Mouse (Mus musculus): ENCODE data around the gene Ikbkg. TPM values are rescaled to one million over a fixed set of nuclear protein-coding genes. Genes with fewer than 3 reads are reported as not detected.
"Not testable (repeated sequence)": the region's sequence is repeated elsewhere in the genome, so short reads cannot be mapped to it uniquely, and the experiment has no call there.

The Ikbkg gene
- 20.8 and 21.6 TPM in 2 replicates for polyA plus RNA-seq (2015; fragmentation: Nextera tagmentation; extraction: Ambion mirVana)

DNA sequence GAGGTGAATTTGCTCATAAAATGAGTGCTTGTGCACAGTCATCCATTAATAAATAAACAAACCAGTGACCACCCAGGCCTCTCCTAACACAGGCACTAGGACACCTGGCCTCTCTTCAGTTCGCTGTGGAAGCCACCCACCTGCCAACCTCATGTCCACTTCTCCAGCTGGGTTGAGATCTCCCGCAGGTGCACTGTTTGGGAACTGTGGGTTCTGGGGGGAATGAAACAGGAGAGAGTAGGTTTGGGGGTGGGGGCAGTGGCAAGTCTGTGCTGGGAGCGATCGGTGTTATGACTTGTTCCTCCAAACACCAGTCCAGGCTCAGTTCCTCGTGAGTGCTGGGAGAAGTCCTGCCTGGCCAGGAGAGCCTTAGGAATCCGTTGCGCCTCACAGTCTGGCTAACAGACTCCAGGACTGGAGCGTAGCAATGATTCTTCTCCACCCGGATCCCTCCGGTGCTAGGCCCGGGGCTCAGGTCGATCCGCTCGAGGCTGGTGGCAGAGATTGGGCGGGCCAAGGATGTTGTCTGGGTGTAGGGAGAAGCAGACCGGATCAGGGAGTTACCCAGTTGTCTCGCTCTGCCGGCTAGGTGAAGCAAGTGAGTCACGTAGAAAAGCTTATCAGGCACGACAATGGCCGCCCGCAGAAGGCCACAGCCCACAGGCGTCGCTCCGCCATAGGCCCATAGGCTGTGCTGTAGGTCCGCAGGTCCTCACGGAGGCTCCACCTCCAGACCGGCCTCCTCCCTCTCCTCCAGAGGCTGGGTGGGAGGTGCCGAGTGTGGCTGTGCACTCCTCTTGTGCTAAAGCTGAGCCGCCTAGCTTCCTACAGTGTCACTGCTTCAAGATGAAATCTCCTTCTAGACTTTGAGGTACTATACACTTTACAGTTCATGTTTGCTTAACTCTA lies at the start of gene Ikbkg, which contains the start of gene Fam3a:
Gene Ikbkg, plus strand, starts transcription at position 756 of the 909 bp plus-strand sequence.
Gene Fam3a, minus strand, starts transcription at position 738 of the 909 bp plus-strand sequence.
- no peaks in the 10 kb centered on the region for H3K4me1 ChIP-seq (ENCODE audit: control insufficient read depth, insufficient read depth, low read length)
- no peaks in the 10 kb centered on the region for H3K9me3 ChIP-seq (ENCODE audit: control insufficient read depth, low read length)
- no peaks in the 10 kb centered on the region for H3K36me3 ChIP-seq (ENCODE audit: control insufficient read depth, insufficient read depth, low read length)
- WGBS, result 11% methylated on average over 29 of the region's 30 CpGs
- H3K4me2 ChIP-seq (ENCODE audit: low read depth, low read length), result peak within 1 kb of the TSS; percentile 64
- no peaks in the 10 kb centered on the region for H3K27me3 ChIP-seq (replicated peaks; ENCODE audit: control insufficient read depth, insufficient read depth, low read length)
- H3K9ac ChIP-seq (ENCODE audit: low read depth, low read length), result peak within 1 kb of the TSS; percentile 80
- H3K27ac ChIP-seq (ENCODE audit: low read length), result peak within 1 kb of the TSS; percentile 86
- H3K4me3 ChIP-seq (ENCODE audit: low read length), result peak within 1 kb of the TSS; percentile 58
- peak; percentile 100 for ATAC-seq

DNA sequence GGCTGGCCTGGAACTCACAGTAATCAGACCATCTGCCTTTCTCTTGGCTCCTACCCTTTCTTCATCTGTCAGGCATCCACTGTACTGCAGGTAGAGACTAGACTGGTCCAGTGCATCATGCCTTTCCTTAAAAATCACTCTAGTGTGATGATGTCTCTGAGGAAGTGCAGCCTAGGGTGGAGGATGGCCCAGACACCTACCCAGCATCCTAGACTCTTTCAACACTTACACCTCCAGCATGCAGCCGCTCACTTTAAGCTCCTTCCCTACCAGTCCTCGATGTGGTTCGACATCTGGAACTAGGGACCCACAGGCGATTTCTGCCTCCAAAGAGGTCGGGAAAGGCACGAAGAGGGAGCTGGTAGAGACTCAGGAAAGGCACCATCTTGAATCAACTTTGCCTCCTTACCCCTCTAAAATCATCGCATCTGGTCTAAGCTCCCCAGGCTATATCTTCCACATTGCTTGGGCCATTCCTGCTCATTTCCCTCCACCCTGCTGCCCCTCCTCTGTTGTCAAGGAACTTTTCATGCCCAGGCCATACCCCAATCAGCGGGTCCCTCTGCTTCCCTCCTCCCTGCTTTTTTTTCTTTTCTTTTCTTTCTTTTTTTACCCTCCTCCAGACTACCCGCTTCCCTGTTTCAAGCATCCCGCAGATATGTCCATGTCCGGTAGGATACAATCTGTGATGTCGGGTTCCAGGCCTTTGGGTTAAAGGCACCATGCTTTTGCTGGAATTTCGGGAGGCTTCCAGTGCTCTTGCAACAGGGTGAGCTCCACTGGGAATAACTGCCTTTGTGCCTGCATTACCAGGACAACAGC lies 40.2 kb upstream of the Ikbkg start:
- Histone ChIP-seq H3K9ac (ENCODE audit: low read depth, low read length) (peak overlapping the region; percentile 60), H3K9me3 (ENCODE audit: control insufficient read depth, low read length) (no peaks in the 10 kb centered on the region), H3K4me3 (ENCODE audit: low read length) (peak overlapping the region; percentile 54), H3K4me2 (ENCODE audit: low read depth, low read length) (peak overlapping the region; percentile 53), H3K36me3 (ENCODE audit: control insufficient read depth, insufficient read depth, low read length) (no peaks in the 10 kb centered on the region), H3K27me3 (replicated peaks; ENCODE audit: control insufficient read depth, insufficient read depth, low read length) (no peaks in the 10 kb centered on the region), H3K4me1 (ENCODE audit: control insufficient read depth, insufficient read depth, low read length) (no peaks in the 10 kb centered on the region), H3K27ac (ENCODE audit: low read length) (no peak overlapping the region; the same call in 1 of the 2 replicates)
- peak; percentile 63 for ATAC-seq
- WGBS, result 21% methylated on average over 13 of the region's 13 CpGs

DNA sequence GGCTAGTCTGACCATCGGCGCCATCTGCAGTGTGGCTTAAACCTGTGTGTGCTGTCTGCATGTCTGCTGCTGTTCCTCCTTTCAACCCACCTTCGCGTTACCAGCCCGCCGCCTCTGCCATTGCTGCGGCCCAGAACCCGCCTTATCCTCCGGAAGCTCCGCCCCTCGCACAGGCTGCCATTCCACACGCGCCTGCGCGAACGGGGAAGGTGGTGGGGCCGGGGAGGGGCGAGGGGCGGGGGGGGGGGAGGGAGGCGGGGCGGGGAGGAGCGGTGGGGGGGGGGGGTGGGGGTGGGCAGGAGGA lies 39.7 kb upstream of the Ikbkg start, which contains the start of gene Lage3:
Gene Lage3, minus strand, starts transcription at position 152 of the 304 bp plus-strand sequence.
- Histone ChIP-seq H3K4me1 (ENCODE audit: control insufficient read depth, insufficient read depth, low read length) (no peaks in the 10 kb centered on the region), H3K9ac (ENCODE audit: low read depth, low read length) (peak within 1 kb of the TSS; percentile 60), H3K27ac (ENCODE audit: low read length) (no peak within 1 kb of the TSS; the same call in 1 of the 2 replicates), H3K36me3 (ENCODE audit: control insufficient read depth, insufficient read depth, low read length) (no peaks in the 10 kb centered on the region), H3K9me3 (ENCODE audit: control insufficient read depth, low read length) (no peaks in the 10 kb centered on the region), H3K27me3 (replicated peaks; ENCODE audit: control insufficient read depth, insufficient read depth, low read length) (no peaks in the 10 kb centered on the region), H3K4me2 (ENCODE audit: low read depth, low read length) (peak within 1 kb of the TSS; percentile 53), H3K4me3 (ENCODE audit: low read length) (peak within 1 kb of the TSS; percentile 54)
- WGBS, result 10% methylated on average over 14 of the region's 22 CpGs
- peak; percentile 87 for ATAC-seq

DNA sequence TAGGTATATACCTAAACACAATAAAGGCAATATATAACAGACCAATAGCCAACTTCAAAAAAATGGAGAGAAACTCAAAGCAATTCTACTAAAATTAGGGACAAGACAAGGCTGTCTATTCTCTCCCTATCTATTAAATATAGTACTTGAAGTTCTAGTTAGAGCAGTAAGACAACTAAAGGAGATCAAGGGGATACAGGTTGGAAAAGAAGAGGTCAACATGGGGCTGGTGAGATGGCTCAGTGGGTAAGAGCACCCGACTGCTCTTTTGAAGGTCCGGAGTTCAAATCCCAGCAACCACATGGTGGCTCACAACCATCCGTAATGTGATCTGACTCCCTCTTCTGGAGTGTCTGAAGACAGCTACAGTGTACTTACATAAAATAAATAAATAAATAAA lies 36.0 kb upstream of the Ikbkg start:
- H3K27ac ChIP-seq (ENCODE audit: low read length); H3K36me3 ChIP-seq (ENCODE audit: control insufficient read depth, insufficient read depth, low read length); ATAC-seq; H3K4me3 ChIP-seq (ENCODE audit: low read length); H3K27me3 ChIP-seq (replicated peaks; ENCODE audit: control insufficient read depth, insufficient read depth, low read length); H3K9me3 ChIP-seq (ENCODE audit: control insufficient read depth, low read length); H3K9ac ChIP-seq (ENCODE audit: low read depth, low read length); H3K4me1 ChIP-seq (ENCODE audit: control insufficient read depth, insufficient read depth, low read length); H3K4me2 ChIP-seq (ENCODE audit: low read depth, low read length): not testable (repeated sequence)
- 78% methylated on average over 3 of the region's 3 CpGs for WGBS

DNA sequence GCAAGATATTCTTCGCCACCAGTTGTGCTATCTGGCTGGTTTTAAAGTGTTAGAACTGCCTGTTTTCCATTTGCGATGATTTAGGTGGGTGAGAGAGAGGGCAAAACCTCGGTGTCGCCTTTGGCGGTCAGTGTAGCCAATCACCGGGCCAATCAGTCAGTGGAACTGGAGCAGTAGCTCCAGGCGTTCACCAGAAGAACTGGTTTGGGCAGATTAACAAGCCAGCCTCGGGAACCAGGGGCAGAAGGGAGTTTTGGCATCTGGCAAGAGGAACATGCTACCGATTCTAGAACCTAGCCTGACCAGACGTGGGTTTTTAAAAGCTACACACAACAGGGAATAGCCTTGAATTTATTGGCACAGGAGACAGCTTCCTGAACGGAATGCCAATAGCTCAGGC lies 33.9 kb upstream of the Ikbkg start:
- H3K4me1 ChIP-seq (ENCODE audit: control insufficient read depth, insufficient read depth, low read length), result no peaks in the 10 kb centered on the region
- no peaks in the 10 kb centered on the region for H3K36me3 ChIP-seq (ENCODE audit: control insufficient read depth, insufficient read depth, low read length)
- WGBS, result 32% methylated on average over 11 of the region's 11 CpGs
- H3K4me2 ChIP-seq (ENCODE audit: low read depth, low read length), result no peak overlapping the region
- H3K9ac ChIP-seq (ENCODE audit: low read depth, low read length), result no peak overlapping the region
- no peaks in the 10 kb centered on the region for H3K27me3 ChIP-seq (replicated peaks; ENCODE audit: control insufficient read depth, insufficient read depth, low read length)
- no peak overlapping the region for H3K4me3 ChIP-seq (ENCODE audit: low read length)
- no peak overlapping the region for H3K27ac ChIP-seq (ENCODE audit: low read length)
- ATAC-seq, result no peak
- H3K9me3 ChIP-seq (ENCODE audit: control insufficient read depth, low read length), result no peaks in the 10 kb centered on the region

DNA sequence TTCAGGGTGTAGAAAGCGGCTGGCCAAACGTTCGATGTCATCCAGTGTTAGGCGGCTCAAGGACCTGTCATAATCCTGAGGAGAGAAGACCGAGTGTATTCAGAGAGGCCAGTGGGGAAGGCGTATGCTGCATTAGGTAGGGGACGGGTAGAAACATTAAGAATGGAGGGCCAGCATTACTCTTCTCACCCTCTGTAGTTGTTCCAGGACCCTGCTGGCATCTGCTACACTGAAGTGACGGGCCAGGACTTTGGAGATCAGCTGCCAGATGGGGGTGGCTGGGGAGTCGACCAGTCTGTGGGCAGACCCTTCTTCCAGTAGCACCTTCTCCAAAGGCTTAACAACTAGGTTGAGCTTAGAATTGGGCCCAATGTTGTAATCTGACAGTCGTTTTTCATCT lies 25.6 kb upstream of the Ikbkg start:
- 60% methylated on average over 10 of the region's 10 CpGs for WGBS
- Histone ChIP-seq H3K4me2 (ENCODE audit: low read depth, low read length) (peak overlapping the region; percentile 55), H3K4me1 (ENCODE audit: control insufficient read depth, insufficient read depth, low read length) (peaks cover 5% of the 10 kb centered on the region; the same call in 1 of the 2 replicates), H3K9ac (ENCODE audit: low read depth, low read length) (peak overlapping the region; percentile 81), H3K4me3 (ENCODE audit: low read length) (peak overlapping the region; percentile 66), H3K27me3 (replicated peaks; ENCODE audit: control insufficient read depth, insufficient read depth, low read length) (no peaks in the 10 kb centered on the region), H3K27ac (ENCODE audit: low read length) (peak overlapping the region; percentile 75; the same call in 1 of the 2 replicates), H3K9me3 (ENCODE audit: control insufficient read depth, low read length) (no peaks in the 10 kb centered on the region), H3K36me3 (ENCODE audit: control insufficient read depth, insufficient read depth, low read length) (no peaks in the 10 kb centered on the region)
- ATAC-seq, result no peak

DNA sequence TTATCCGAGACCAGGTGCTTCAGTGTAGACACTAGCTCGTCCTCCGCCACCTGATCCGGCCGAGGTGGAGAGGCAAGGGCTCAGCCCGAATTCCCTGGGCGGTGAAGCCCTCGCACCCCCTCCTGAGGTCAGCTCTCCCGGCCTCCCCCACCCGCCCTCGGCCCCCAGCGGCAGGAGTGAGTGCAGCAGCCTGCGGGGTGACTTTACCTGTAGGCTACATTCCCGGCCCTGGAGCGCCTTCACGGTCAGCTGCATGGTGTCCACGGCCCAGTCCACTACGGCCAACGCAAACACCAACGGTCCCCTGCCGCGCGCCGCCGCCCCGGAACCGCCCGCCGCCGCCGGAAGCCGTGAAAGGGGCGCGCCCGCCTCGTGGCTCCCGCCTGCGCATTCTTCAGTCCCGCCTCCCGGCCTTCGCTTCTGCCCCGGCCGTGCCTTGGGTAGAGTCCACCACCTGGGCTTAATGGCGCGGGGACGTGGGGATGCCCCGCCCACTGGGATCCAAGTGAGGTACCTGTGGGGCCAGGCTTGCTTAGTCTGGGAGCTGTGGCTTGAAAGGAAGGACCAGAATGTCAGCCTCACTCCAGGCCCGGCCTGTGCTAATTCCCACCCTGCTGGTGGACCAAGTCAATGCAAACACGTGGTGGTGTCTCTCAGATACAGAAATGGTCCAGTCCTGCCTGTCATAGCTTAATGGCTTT lies 24.7 kb upstream of the Ikbkg start:
- H3K27ac ChIP-seq (ENCODE audit: low read length), result peak overlapping the region; percentile 75
- H3K9ac ChIP-seq (ENCODE audit: low read depth, low read length), result peak overlapping the region; percentile 81
- no peaks in the 10 kb centered on the region for H3K27me3 ChIP-seq (replicated peaks; ENCODE audit: control insufficient read depth, insufficient read depth, low read length)
- peak overlapping the region; percentile 55 for H3K4me2 ChIP-seq (ENCODE audit: low read depth, low read length)
- no peaks in the 10 kb centered on the region for H3K9me3 ChIP-seq (ENCODE audit: control insufficient read depth, low read length)
- 20% methylated on average over 49 of the region's 49 CpGs for WGBS
- H3K36me3 ChIP-seq (ENCODE audit: control insufficient read depth, insufficient read depth, low read length), result no peaks in the 10 kb centered on the region
- H3K4me3 ChIP-seq (ENCODE audit: low read length), result peak overlapping the region; percentile 66
- peaks cover 5% of the 10 kb centered on the region; the same call in 1 of the 2 replicates for H3K4me1 ChIP-seq (ENCODE audit: control insufficient read depth, insufficient read depth, low read length)
- peak; percentile 88 for ATAC-seq

DNA sequence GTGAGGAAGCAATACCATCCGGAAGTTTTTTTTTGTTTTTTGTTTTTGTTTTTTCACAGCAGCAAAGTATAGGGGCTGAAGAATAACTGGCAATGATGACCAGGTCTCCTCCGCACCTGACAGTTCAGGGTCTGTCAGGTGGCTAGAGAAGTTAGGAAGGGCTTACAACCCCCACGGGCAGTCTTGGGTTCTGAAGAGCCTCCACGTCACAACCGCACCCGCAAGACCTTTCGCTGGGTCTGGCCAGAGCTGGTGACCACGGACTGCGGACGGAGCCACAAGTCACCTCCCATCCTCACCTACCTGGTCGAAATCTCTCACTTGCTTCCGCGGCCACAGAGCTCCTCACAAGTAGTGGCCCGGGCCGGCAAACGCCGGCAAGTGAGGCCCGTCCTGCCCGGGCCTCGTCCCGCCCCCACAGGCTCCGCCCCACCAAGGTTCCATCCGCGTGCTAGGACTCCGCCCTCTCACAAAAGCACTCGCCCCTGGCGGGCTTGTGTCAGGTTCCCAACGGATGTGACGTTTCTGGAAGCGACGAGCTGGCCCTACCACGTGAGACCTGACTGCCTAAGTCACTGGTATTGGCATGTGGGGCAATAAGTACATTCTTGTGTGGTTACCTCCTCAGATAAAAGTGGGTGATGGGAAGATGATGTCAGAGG lies 20.1 kb upstream of the Ikbkg start, which contains the start of the genes Ubl4a and Slc10a3:
Gene Ubl4a, minus strand, starts transcription at position 331 of the 662 bp plus-strand sequence.
Gene Slc10a3, minus strand, starts transcription at position 462 of the 662 bp plus-strand sequence.
- Histone ChIP-seq H3K27me3 (replicated peaks; ENCODE audit: control insufficient read depth, insufficient read depth, low read length) (no peaks in the 10 kb centered on the region), H3K36me3 (ENCODE audit: control insufficient read depth, insufficient read depth, low read length) (no peaks in the 10 kb centered on the region), H3K9ac (ENCODE audit: low read depth, low read length) (peak within 1 kb of the TSS; percentile 64), H3K4me3 (ENCODE audit: low read length) (peak within 1 kb of the TSS; percentile 51), H3K9me3 (ENCODE audit: control insufficient read depth, low read length) (no peaks in the 10 kb centered on the region), H3K4me2 (ENCODE audit: low read depth, low read length) (peak within 1 kb of the TSS; percentile 54), H3K4me1 (ENCODE audit: control insufficient read depth, insufficient read depth, low read length) (peaks cover 5% of the 10 kb centered on the region; the same call in 1 of the 2 replicates), H3K27ac (ENCODE audit: low read length) (no peak within 1 kb of the TSS)
- peak; percentile 90 for ATAC-seq
- 19% methylated on average over 32 of the region's 32 CpGs for WGBS

All from intestine, embryonic 16.5 days (tissue).